Mouse (Mus musculus): ENCODE data around the gene Shld2. TPM values are rescaled to one million over a fixed set of nuclear protein-coding genes. Genes with fewer than 3 reads are reported as not detected.

Gene Shld2
- polyA plus RNA-seq, 1 experiment from 2014 or later = 5.4 TPM

DNA sequence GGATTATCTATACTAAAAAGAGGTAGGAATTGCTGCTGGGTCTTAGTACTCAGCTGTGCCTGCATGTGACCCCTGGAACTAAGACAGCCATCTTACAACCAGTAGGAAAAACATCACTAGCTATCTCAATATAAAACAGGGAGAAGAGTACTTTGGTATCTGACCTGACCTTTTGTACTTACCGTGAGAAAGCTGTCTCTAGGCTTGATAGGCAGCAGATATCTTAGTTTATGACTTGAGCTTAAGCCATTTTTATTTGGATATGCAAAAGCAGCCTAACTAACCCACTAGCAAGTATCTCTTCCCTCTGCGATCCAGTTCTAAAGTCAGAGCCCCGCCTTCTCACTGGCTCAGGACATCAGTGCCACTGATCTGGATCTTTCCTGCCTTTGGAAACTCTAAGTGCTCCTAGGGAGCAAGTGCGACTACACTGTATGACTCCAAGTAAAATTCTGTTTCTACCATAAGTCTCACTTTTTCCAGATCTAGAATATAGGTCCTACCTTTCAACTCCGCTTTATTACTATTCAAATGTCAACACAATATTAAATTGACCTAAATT, 7.5 kb downstream of the Shld2 start:
- no peak overlapping the region for H3K4me2 ChIP-seq
- ATAC-seq (ENCODE audit: low FRiP score) = no peak
- no peaks in the 10 kb centered on the region for H3K9me3 ChIP-seq (replicated peaks)
- 73% methylated on average over 5 of the region's 5 CpGs for whole genome bisulfite sequencing
- H3K27me3 ChIP-seq (replicated peaks) = no peaks in the 10 kb centered on the region
- H3K4me1 ChIP-seq = no peaks in the 10 kb centered on the region
- H3K27ac ChIP-seq (replicated peaks) = no peak overlapping the region
- no peak overlapping the region for H3K9ac ChIP-seq (replicated peaks)
- H3K4me3 ChIP-seq (replicated peaks) = no peak overlapping the region
- H3K36me3 ChIP-seq = no peaks in the 10 kb centered on the region

GRCm38 (mm10) chr14:34298871-34299700, 11.2 kb downstream of the Shld2 start:
- no peak overlapping the region for H3K4me3 ChIP-seq (replicated peaks)
- H3K4me1 ChIP-seq = no peaks in the 10 kb centered on the region
- WGBS = 77% methylated on average over 11 of the region's 11 CpGs
- H3K9ac ChIP-seq (replicated peaks) = no peak overlapping the region
- no peak for ATAC-seq (ENCODE audit: low FRiP score)
- no peak overlapping the region for H3K4me2 ChIP-seq
- H3K36me3 ChIP-seq = no peaks in the 10 kb centered on the region
- H3K27me3 ChIP-seq (replicated peaks) = no peaks in the 10 kb centered on the region
- no peak overlapping the region for H3K27ac ChIP-seq (replicated peaks)
- H3K9me3 ChIP-seq (replicated peaks) = no peaks in the 10 kb centered on the region

DNA sequence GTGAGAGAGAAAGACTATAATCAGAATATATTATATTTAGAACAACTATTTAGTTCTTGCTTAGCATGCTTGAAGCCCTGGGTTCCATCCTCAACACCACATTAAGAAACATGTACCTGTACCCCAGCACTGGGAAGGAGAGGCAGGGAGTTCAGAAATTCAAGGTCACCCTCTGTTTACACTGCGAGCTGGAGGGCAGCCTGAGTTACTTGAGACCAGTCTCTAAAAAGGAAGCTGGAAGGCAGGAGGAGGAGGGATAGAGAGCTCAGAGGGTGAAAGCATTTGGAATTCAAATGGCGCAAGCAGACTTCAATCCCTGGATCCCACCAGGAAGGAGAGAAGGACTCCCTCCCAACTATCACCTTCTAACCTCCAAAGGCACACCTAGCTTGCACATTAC, 12.7 kb downstream of the Shld2 start:
- 53% methylated on average over 2 of the region's 2 CpGs for WGBS

GRCm38 (mm10) chr14:34297038-34297437, 13.3 kb downstream of the Shld2 start:
- H3K4me3 ChIP-seq (replicated peaks) = no peak overlapping the region
- no peak overlapping the region for H3K9ac ChIP-seq (replicated peaks)
- H3K4me1 ChIP-seq = no peaks in the 10 kb centered on the region
- H3K27ac ChIP-seq (replicated peaks) = no peak overlapping the region
- H3K36me3 ChIP-seq = no peaks in the 10 kb centered on the region
- no peaks in the 10 kb centered on the region for H3K27me3 ChIP-seq (replicated peaks)
- 71% methylated on average over 4 of the region's 4 CpGs for WGBS
- H3K4me2 ChIP-seq = no peak overlapping the region
- no peak for ATAC-seq (ENCODE audit: low FRiP score)
- no peaks in the 10 kb centered on the region for H3K9me3 ChIP-seq (replicated peaks)

More for the DNA sequence above, 12.7 kb downstream of the Shld2 start:
- Histone ChIP-seq H3K36me3 (no peaks in the 10 kb centered on the region), H3K27ac (replicated peaks) (no peak overlapping the region), H3K4me1 (no peaks in the 10 kb centered on the region), H3K9me3 (replicated peaks) (no peaks in the 10 kb centered on the region), H3K4me2 (no peak overlapping the region), H3K27me3 (replicated peaks) (no peaks in the 10 kb centered on the region), H3K9ac (replicated peaks) (no peak overlapping the region), H3K4me3 (replicated peaks) (no peak overlapping the region)
- no peak for ATAC-seq (ENCODE audit: low FRiP score)

DNA sequence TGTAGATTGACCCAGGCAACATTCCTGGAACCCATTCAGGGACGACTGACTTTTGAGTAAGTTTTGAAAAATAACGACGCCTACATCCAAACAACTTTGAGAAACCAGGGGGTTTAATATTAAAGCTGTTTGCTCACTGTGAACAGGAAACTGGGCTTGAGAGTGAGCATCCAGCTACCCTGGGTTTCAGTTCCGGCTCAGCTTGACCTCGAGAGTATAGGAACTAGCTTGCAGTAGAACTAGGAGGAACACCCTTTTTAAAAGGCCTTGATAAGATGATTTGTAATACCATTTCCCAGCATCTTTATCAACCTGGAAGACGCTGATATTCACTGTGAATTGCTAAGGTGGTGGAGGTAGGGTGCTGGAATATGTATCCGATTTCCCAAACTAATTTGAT, 13.9 kb downstream of the Shld2 start:
- no peak for ATAC-seq (ENCODE audit: low FRiP score)
- 85% methylated on average over 7 of the region's 7 CpGs for WGBS
- no peaks in the 10 kb centered on the region for H3K27me3 ChIP-seq (replicated peaks)
- H3K4me2 ChIP-seq = no peak overlapping the region
- no peak overlapping the region for H3K4me3 ChIP-seq (replicated peaks)
- no peak overlapping the region for H3K27ac ChIP-seq (replicated peaks)
- no peaks in the 10 kb centered on the region for H3K36me3 ChIP-seq
- H3K4me1 ChIP-seq = no peaks in the 10 kb centered on the region
- no peak overlapping the region for H3K9ac ChIP-seq (replicated peaks)
- H3K9me3 ChIP-seq (replicated peaks) = no peaks in the 10 kb centered on the region

DNA sequence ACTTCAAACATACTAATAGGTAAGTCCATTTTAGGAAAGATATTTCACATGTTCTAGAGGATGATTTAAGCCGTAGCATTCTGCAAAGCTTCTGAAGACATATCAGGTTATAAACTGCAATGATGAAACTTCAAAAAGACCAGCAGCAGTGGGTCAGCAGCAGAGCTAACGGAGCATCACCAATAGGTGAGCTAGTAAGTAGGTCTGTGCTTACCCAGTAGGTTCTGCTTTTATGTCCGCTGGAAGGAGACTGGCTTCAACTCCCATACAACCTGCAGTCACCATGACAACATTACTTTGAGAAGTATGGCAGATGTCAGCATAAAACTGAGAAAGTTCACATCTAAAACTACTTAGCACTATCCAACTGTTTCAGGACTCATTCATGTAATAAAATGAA, 16.7 kb downstream of the Shld2 start:
- Histone ChIP-seq H3K36me3 (no peaks in the 10 kb centered on the region), H3K27me3 (replicated peaks) (no peaks in the 10 kb centered on the region), H3K4me1 (no peaks in the 10 kb centered on the region), H3K27ac (replicated peaks) (no peak overlapping the region), H3K4me3 (replicated peaks) (no peak overlapping the region), H3K9me3 (replicated peaks) (no peaks in the 10 kb centered on the region), H3K4me2 (no peak overlapping the region), H3K9ac (replicated peaks) (no peak overlapping the region)
- ATAC-seq (ENCODE audit: low FRiP score) = no peak
- 91% methylated on average over 3 of the region's 3 CpGs for WGBS

DNA sequence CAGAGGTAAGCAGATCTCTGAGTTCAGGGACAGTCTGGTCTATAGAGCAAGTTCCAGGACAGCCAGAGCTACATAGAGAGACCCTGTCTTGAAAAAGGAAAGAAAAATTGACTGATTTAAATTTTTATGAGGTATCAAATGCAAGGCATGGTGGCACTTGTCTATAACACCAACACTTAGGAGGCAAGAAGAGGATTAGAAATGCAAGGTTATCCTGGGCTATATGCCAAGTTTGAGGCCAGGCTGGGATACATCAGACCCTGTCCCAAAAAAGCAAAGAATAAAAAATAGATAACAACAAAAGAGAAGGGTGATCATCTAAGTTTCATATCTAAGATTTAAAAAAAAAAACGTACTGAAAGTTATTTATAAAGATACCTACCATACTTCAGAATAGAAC, 20.1 kb downstream of the Shld2 start:
- Histone ChIP-seq H3K4me3 (replicated peaks) (no peak overlapping the region), H3K4me1 (no peaks in the 10 kb centered on the region), H3K9me3 (replicated peaks) (no peaks in the 10 kb centered on the region), H3K36me3 (no peaks in the 10 kb centered on the region), H3K27ac (replicated peaks) (no peak overlapping the region), H3K27me3 (replicated peaks) (no peaks in the 10 kb centered on the region), H3K4me2 (no peak overlapping the region), H3K9ac (replicated peaks) (no peak overlapping the region)
- no peak for ATAC-seq (ENCODE audit: low FRiP score)
- 69% methylated on average over 1 of the region's 1 CpGs for WGBS

DNA sequence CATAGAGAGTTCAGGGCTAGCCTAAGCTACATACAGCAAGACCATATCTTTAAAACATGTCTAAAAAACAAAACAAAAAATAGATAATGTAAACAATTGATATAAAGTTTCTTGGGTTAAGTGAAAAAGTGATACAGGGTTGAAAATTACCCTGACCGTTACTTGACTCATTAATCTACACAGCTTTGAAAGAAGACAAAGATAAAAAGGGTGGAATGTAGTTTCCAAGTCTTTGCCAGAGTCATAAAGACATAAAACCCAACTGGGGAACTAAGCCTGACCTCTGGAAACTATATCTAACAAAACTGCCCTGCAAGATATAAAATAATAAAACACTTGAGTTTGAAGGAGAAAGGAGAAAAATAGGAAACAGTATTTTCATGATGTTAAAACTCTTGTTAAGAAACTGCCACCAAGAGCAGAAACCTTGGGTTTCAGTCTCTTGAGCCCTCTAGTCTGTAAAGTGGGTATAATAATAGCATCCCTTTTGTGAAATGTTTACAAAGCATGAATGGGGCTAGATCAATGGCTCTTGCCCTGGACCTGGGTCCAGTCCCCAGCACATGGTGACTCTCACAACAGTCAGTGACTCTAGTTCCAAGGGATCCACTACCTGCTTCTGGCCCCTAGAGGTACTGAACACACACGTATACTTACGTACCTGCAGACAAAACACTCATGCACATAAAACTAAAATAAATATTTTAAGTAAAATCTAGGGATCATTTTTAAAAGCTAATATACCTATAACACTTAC, 20.9 kb downstream of the Shld2 start:
- Histone ChIP-seq H3K27me3 (replicated peaks) (no peaks in the 10 kb centered on the region), H3K9ac (replicated peaks) (no peak overlapping the region), H3K9me3 (replicated peaks) (no peaks in the 10 kb centered on the region), H3K4me3 (replicated peaks) (no peak overlapping the region), H3K4me1 (no peaks in the 10 kb centered on the region), H3K4me2 (no peak overlapping the region), H3K27ac (replicated peaks) (no peak overlapping the region), H3K36me3 (no peaks in the 10 kb centered on the region)
- WGBS = 68% methylated on average over 3 of the region's 3 CpGs
- no peak for ATAC-seq (ENCODE audit: low FRiP score)

DNA sequence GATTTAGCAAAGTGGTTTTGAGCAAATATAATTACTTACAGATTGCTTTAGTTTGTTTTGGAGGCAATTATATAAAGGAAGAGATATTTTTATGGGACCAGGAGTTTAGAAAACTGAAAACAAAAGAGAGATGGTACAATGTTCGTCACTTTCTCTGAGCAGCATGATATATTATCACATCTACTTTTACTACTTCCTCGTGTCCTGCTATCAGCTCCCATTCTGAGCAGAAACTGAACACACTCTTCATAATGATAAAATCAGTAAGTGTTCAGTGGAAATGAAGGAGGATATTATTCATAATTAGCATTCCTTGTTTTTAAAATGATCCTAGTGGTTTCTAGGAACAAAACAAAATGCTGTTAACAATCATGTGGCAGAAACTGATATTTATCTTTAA, 21.9 kb downstream of the Shld2 start:
- Histone ChIP-seq H3K36me3 (no peaks in the 10 kb centered on the region), H3K9me3 (replicated peaks) (no peaks in the 10 kb centered on the region), H3K27ac (replicated peaks) (no peak overlapping the region), H3K27me3 (replicated peaks) (no peaks in the 10 kb centered on the region), H3K4me3 (replicated peaks) (no peak overlapping the region), H3K4me2 (no peak overlapping the region), H3K4me1 (no peaks in the 10 kb centered on the region), H3K9ac (replicated peaks) (no peak overlapping the region)
- ATAC-seq (ENCODE audit: low FRiP score) = no peak
- 62% methylated on average over 2 of the region's 2 CpGs for WGBS

DNA sequence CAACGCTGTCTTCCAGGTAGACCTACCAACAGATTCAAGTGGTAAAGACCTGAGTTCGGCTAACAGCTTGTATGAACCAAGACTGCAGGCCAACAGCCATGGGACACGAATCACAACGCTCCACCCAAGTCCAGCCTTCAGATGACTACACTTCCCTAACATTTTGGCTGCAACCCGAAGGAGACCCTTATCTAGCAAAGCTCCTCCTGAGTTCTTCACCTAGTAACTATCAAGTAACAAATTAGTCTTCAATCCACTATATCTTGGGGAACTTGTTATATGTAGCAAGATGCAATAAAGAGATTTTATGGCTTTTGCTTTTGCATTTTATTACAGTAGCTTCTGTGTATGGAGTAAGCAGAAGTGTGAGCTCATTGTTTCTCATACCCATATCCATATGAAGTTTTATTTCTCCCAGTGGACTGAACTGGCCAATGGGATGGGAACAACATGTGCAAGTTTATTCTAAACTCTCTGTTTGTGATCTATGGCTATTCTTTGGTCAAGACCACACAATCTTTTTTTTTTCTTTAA, 28.5 kb downstream of the Shld2 start:
- no peak overlapping the region for H3K4me3 ChIP-seq (replicated peaks)
- no peaks in the 10 kb centered on the region for H3K27me3 ChIP-seq (replicated peaks)
- H3K9ac ChIP-seq (replicated peaks) = no peak overlapping the region
- WGBS = 95% methylated on average over 5 of the region's 5 CpGs
- no peak overlapping the region for H3K4me2 ChIP-seq
- H3K36me3 ChIP-seq = no peaks in the 10 kb centered on the region
- H3K9me3 ChIP-seq (replicated peaks) = no peaks in the 10 kb centered on the region
- H3K4me1 ChIP-seq = no peaks in the 10 kb centered on the region
- H3K27ac ChIP-seq (replicated peaks) = no peak overlapping the region
- ATAC-seq (ENCODE audit: low FRiP score) = no peak

GRCm38 (mm10) chr14:34280798-34281197, 29.5 kb downstream of the Shld2 start:
- H3K4me2 ChIP-seq = no peak overlapping the region
- no peak for ATAC-seq (ENCODE audit: low FRiP score)
- H3K9me3 ChIP-seq (replicated peaks) = no peaks in the 10 kb centered on the region
- H3K4me1 ChIP-seq = no peaks in the 10 kb centered on the region
- H3K27ac ChIP-seq (replicated peaks) = no peak overlapping the region
- H3K4me3 ChIP-seq (replicated peaks) = no peak overlapping the region
- H3K9ac ChIP-seq (replicated peaks) = no peak overlapping the region
- H3K36me3 ChIP-seq = no peaks in the 10 kb centered on the region
- WGBS = 67% methylated on average over 2 of the region's 2 CpGs
- H3K27me3 ChIP-seq (replicated peaks) = no peaks in the 10 kb centered on the region

DNA sequence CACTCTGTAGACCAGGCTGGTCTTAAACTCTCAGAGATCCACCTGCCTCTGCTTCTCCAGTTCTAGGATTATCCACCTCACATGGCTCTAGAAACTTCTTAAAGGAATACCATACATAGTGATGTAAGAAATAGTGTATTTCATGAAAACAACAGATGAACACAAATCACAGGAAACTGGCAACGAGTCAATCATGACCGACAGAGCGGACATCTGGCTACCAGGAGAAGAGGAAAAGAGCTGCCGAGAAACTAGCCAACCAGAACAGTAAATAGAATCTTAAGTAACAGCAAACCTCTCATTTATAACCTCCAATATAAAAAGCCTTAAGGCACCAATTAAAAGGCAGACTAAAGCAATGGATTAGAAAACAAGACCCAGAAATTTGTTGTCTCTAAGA, 30.6 kb downstream of the Shld2 start:
- Histone ChIP-seq H3K27ac (replicated peaks) (no peak overlapping the region), H3K9ac (replicated peaks) (no peak overlapping the region), H3K9me3 (replicated peaks) (no peaks in the 10 kb centered on the region), H3K4me3 (replicated peaks) (no peak overlapping the region), H3K27me3 (replicated peaks) (no peaks in the 10 kb centered on the region), H3K4me2 (no peak overlapping the region), H3K36me3 (no peaks in the 10 kb centered on the region), H3K4me1 (no peaks in the 10 kb centered on the region)
- 84% methylated on average over 4 of the region's 4 CpGs for WGBS
- no peak for ATAC-seq (ENCODE audit: low FRiP score)
